Mouse (Mus musculus): ENCODE results near the gene Alpk1.

DNA sequence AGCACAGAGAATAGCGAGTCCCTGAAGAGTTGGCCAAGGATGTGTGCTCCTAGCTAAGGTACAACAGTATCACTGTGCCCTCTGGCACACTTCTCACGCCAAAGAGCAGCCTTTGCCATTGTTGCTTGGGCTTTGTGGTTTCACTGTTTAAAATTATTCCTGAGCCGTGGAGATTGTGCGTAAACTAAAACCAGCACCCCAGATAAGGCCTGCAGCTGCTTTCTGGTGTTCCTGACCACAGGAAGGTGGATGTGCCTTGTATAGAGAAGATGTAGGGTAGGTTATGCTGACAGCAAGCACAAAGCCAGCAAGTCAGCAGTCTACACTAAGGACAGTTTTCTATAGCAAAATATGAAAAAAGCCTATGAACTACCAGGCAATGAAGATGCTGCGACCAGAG is 40.9 kb upstream of the Alpk1 start:
- no peak for TF ChIP-seq POLR2A (IDR thresholded peaks at IDR 0.05; ENCODE audit: borderline replicate concordance, control insufficient read depth, low read depth, low read length)
- TF ChIP-seq CTCF (IDR thresholded peaks at IDR 0.05; ENCODE audit: control insufficient read depth, insufficient read depth, low read length), result no peak

Data from bone marrow, adult 2 months (tissue).